Mouse (Mus musculus) kidney, embryonic 14.5 days (tissue): ENCODE results near the gene Man2a1. TPM values are rescaled to one million over a fixed set of nuclear protein-coding genes. Genes with fewer than 3 reads are reported as not detected.

Experiments used
- ATAC-seq: fragments of 200-750 bp; cut with Nextera tagmentation; 2 replicates; pipeline ENCODE4 v1.8.0; 2017; ENCODE audit warnings: moderate number of reproducible peaks, mild to moderate bottlenecking, moderate TSS enrichment, moderate library complexity; ENCODE audit not compliant: low FRiP score, low TSS enrichment
- H3K27ac ChIP-seq: fragments of 300-500 bp; sonication (generic); 2 replicates; pipeline ENCODE4 v1.5.1; 2014; ENCODE audit warnings: low read depth, mild to moderate bottlenecking, low read length, moderate library complexity, mixed read lengths
- H3K27me3 ChIP-seq: fragments of 300-500 bp; sonication (generic); 2 replicates; pipeline ENCODE4 v1.6.1; 2014; ENCODE audit warnings: mild to moderate bottlenecking, low read length; ENCODE audit not compliant: control insufficient read depth, insufficient read depth
- H3K36me3 ChIP-seq: fragments of 300-500 bp; sonication (generic); 2 replicates; pipeline ENCODE4 v1.6.1; 2014; ENCODE audit warnings: low read length, mixed read lengths; ENCODE audit not compliant: control insufficient read depth, insufficient read depth
- H3K4me1 ChIP-seq: fragments of 300-500 bp; sonication (generic); 2 replicates; pipeline ENCODE4 v1.6.1; 2014; ENCODE audit warnings: low read length, mixed read lengths; ENCODE audit not compliant: control insufficient read depth, insufficient read depth
- H3K4me2 ChIP-seq: fragments of 300-500 bp; sonication (generic); replicated peaks from 2 replicates; pipeline ENCODE4 v1.6.1; 2014; ENCODE audit warnings: low read depth, mild to moderate bottlenecking, low read length
- H3K4me3 ChIP-seq: fragments of 300-500 bp; sonication (generic); 2 replicates; pipeline ENCODE4 v1.5.1; 2014; ENCODE audit warnings: mild to moderate bottlenecking, low read length
- H3K9ac ChIP-seq: fragments of 300-500 bp; sonication (generic); 2 replicates; pipeline ENCODE4 v1.6.1; 2014; ENCODE audit warnings: low read depth, mild to moderate bottlenecking, low read length, moderate library complexity
- H3K9me3 ChIP-seq: fragments of 300-500 bp; sonication (generic); 2 replicates; pipeline ENCODE4 v1.6.1; 2016; ENCODE audit warnings: low read length; ENCODE audit not compliant: control insufficient read depth
- WGBS: fragments of 180-500 bp; shearing (Covaris S2); extraction: QIAGEN DNeasy Blood & Tissue Kit; methylation state at CpG from one replicate; pipeline ENCODE4 v1.1.7; 2014; 5-methylcytosine and 5-hydroxymethylcytosine counted together
- polyA plus RNA-seq: library from polyadenylated mRNA; unstranded; fragments of >200 nt; fragmentation: Nextera tagmentation; extraction: Ambion mirVana; gene quantifications from 2 replicates; pipeline ENCODE4 v1.2.1, GENCODE M21; 2014

Gene Man2a1
- polyA plus RNA-seq, 1 experiment from 2014 or later = 12.5 TPM

DNA sequence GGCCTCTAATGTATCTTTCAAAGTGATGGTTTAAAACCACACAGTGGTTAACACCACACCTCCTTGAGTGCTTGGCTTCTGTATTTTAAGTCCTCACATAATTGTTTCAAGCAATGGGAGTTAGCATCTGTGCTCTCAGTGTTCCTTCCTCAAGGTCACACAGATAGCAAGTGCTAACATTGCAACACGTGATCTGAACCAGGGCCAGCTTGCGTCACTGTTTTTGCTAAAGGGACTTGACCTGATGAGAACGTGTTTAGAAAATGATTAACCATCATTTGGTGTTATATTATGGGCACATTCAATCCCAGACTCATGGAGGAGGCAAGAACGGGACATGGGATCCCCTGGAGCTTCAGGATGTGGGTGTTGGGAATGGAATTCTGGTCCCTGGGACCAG, 17.3 kb downstream of the Man2a1 start:
- Histone ChIP-seq H3K9ac (no peak overlapping the region), H3K27me3 (no peaks in the 10 kb centered on the region), H3K9me3 (no peaks in the 10 kb centered on the region), H3K4me1 (0 out of 2 replicates have a peak, but pooled peaks cover 3% of the 10 kb centered on the region), H3K27ac (no peak overlapping the region), H3K4me2 (no peak overlapping the region), H3K36me3 (no peaks in the 10 kb centered on the region; the same call in 1 of the 2 replicates), H3K4me3 (no peak overlapping the region)
- 74% methylated on average over 4 of the region's 4 CpGs for WGBS
- ATAC-seq = no peak

DNA sequence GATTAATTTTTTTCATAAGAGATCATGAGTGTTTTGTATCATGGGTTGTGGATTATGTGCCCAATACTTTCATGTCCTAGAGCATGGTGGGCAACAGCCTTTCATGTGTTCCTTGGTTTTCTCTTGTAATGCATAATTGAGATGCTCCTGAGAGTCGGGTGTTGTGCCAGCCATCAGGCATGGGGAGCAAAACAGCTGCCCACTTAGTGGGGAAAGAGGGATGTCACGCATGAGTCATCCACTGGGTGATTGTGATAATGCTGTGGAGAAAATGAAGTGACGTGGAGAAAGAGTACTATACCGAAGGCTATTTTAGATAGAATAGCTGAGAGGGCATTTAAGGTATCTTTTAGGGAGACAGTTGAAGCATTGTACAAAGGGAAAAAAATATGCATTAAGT, 18.5 kb downstream of the Man2a1 start:
- Histone ChIP-seq H3K4me1 (0 out of 2 replicates have a peak, but pooled peaks cover 3% of the 10 kb centered on the region), H3K9ac (no peak overlapping the region), H3K36me3 (no peaks in the 10 kb centered on the region; the same call in 1 of the 2 replicates), H3K27ac (no peak overlapping the region), H3K9me3 (no peaks in the 10 kb centered on the region), H3K4me2 (no peak overlapping the region), H3K4me3 (no peak overlapping the region), H3K27me3 (no peaks in the 10 kb centered on the region)
- 85% methylated on average over 4 of the region's 4 CpGs for WGBS
- no peak for ATAC-seq

DNA sequence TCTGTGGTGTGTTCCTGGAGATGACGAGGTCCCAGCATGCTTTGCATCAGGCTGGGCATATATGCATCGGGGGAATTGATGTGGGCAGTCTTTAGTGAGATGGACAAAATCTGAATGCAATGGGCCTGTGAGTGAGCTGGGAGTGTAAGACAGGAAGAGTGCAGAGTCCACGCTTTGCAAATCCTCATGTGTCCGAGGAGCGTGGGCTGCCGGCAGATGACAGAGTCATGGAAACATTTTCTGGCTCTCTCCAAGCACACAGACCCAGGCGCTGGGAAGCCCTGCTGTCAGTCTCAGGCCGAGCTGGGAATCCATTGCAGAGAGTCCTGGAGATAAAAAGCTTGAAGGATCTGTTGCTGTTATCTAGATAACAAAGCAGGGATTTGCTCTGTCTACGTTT, 19.6 kb downstream of the Man2a1 start:
- Histone ChIP-seq H3K4me2 (no peak overlapping the region), H3K4me3 (no peak overlapping the region), H3K9ac (no peak overlapping the region), H3K9me3 (no peaks in the 10 kb centered on the region), H3K27ac (no peak overlapping the region), H3K27me3 (no peaks in the 10 kb centered on the region), H3K4me1 (0 out of 2 replicates have a peak, but pooled peaks cover 6% of the 10 kb centered on the region), H3K36me3 (no peaks in the 10 kb centered on the region; the same call in 1 of the 2 replicates)
- WGBS = 81% methylated on average over 9 of the region's 9 CpGs
- no peak for ATAC-seq

- Histone ChIP-seq H3K27ac (no peak overlapping the region), H3K4me1 (0 out of 2 replicates have a peak, but pooled peaks cover 6% of the 10 kb centered on the region)
- peak; percentile 50; the same call in 1 of the 2 replicates for ATAC-seq
Measured at GRCm38 (mm10) chr17:64620627-64621026, 20.1 kb downstream of the Man2a1 start.

DNA sequence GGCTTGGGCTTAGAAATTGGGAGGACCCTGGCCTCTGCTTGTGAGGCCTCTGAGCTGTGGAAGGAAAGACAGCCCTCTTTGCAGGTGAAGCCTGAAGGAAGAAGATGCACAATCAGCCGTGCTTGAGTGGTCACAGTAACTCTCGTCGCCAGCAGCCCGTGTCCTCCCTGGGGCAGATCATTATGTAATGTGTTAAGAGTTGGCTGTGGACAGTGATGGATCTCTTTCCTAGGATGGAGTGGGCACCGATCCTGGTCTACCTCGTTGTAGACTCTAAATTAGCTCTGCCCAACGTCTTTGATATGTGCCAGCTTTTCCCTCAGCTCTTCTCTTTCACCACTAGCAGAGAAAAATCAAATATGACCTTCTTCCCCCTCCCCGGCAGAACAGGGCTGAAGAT, 20.7 kb downstream of the Man2a1 start:
- ATAC-seq = peak; percentile 76
- H3K27ac ChIP-seq = no peak overlapping the region
- no peaks in the 10 kb centered on the region for H3K9me3 ChIP-seq
- no peaks in the 10 kb centered on the region for H3K27me3 ChIP-seq
- 38% methylated on average over 8 of the region's 8 CpGs for WGBS
- H3K9ac ChIP-seq = no peak overlapping the region
- no peak overlapping the region for H3K4me3 ChIP-seq
- H3K4me1 ChIP-seq = 0 out of 2 replicates have a peak, but pooled peaks cover 6% of the 10 kb centered on the region
- no peak overlapping the region for H3K4me2 ChIP-seq
- H3K36me3 ChIP-seq = peaks cover 4% of the 10 kb centered on the region; the same call in 1 of the 2 replicates

More at GRCm38 (mm10) chr17:64620627-64621026, 20.1 kb downstream of the Man2a1 start:
- Histone ChIP-seq H3K36me3 (peaks cover 4% of the 10 kb centered on the region; the same call in 1 of the 2 replicates), H3K9ac (no peak overlapping the region), H3K9me3 (no peaks in the 10 kb centered on the region), H3K4me3 (no peak overlapping the region), H3K4me2 (no peak overlapping the region), H3K27me3 (no peaks in the 10 kb centered on the region)
- 77% methylated on average over 3 of the region's 3 CpGs for WGBS

DNA sequence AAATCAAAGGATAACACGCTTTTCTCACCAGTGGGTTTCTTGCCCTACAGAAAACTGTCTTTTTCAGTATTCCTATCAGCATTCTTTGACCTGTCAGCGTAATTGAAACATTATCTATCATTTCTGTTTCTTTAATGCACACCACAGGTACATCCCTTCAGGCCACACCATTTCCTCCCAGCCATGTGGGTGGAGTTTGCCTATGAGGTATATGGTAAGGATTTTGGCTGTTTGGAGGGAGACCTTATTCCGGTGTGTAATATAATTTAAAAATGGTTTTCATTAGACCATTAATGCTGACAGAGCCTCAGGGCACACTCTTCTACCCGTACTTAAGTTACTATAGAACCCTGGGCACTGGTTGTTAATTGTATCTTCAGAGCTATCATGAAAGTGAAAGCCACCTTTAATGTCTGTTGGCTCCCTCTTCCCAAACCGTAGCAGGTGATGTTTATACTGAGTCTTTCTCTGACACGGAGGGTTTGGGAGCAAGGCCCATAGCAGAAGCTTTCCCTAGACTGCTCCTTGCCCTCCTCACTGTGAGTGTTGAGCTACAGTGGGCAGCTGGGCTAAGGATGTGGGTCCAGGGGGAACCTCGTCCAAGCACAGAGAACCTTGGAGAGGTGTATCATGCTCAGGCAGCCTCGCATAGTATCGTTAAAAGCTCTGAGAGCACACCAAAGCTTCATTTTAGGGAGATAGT, 21.3 kb downstream of the Man2a1 start:
- H3K9me3 ChIP-seq = no peaks in the 10 kb centered on the region
- H3K27ac ChIP-seq = no peak overlapping the region
- ATAC-seq = no peak
- H3K4me1 ChIP-seq = 0 out of 2 replicates have a peak, but pooled peaks cover 6% of the 10 kb centered on the region
- H3K27me3 ChIP-seq = no peaks in the 10 kb centered on the region
- H3K4me3 ChIP-seq = no peak overlapping the region
- H3K4me2 ChIP-seq = no peak overlapping the region
- peaks cover 8% of the 10 kb centered on the region; the same call in 1 of the 2 replicates for H3K36me3 ChIP-seq
- 78% methylated on average over 9 of the region's 9 CpGs for WGBS
- no peak overlapping the region for H3K9ac ChIP-seq

DNA sequence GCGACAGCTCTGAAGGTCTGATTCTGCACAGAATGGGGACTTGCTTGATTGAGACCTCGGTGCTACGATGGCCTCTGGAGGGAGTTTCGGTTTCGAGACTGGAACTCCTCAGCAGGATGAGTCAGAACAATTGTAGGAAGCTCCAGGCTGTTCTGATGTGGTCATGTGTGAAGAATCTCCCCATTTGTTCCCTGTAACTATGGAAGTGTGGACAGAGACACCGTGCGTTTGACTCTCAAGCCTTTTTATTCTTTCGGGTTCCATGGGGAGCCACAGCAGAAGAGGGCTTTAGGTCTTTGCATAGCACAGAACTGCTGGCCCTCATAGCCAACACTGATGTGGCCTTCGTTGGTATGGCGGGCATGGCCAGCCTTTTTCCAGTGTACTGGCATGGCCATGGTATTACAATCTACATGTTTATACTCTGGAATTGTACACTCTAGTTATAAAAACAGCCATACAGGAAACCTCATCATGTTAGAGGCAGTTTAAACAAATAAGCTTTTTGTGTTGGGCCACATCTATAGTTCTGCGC, 21.9 kb downstream of the Man2a1 start:
- Histone ChIP-seq H3K27me3 (no peaks in the 10 kb centered on the region), H3K4me1 (0 out of 2 replicates have a peak, but pooled peaks cover 6% of the 10 kb centered on the region), H3K4me2 (no peak overlapping the region), H3K27ac (no peak overlapping the region), H3K9me3 (no peaks in the 10 kb centered on the region), H3K36me3 (peaks cover 11% of the 10 kb centered on the region; the same call in 1 of the 2 replicates), H3K9ac (no peak overlapping the region), H3K4me3 (no peak overlapping the region)
- ATAC-seq = no peak
- 80% methylated on average over 11 of the region's 11 CpGs for WGBS

DNA sequence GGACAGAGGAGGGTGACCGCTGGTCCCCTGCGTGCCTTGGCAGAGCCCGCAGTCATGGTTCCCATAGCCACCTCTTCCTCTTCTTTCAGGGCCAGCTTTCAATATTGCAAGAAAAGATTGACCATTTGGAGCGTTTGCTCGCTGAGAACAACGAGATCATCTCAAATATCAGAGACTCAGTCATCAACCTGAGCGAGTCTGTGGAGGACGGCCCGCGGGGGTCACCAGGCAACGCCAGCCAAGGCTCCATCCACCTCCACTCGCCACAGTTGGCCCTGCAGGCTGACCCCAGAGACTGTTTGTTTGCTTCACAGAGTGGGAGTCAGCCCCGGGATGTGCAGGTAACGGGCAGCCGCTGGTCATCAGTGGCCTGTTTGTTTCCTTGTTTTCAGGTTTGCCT, 23.9 kb downstream of the Man2a1 start:
- Histone ChIP-seq H3K27ac (no peak overlapping the region), H3K4me2 (no peak overlapping the region), H3K9me3 (no peaks in the 10 kb centered on the region), H3K4me3 (no peak overlapping the region), H3K4me1 (0 out of 2 replicates have a peak, but pooled peaks cover 6% of the 10 kb centered on the region), H3K27me3 (no peaks in the 10 kb centered on the region), H3K36me3 (peaks cover 11% of the 10 kb centered on the region; the same call in 1 of the 2 replicates), H3K9ac (no peak overlapping the region)
- no peak for ATAC-seq
- 60% methylated on average over 15 of the region's 15 CpGs for WGBS

DNA sequence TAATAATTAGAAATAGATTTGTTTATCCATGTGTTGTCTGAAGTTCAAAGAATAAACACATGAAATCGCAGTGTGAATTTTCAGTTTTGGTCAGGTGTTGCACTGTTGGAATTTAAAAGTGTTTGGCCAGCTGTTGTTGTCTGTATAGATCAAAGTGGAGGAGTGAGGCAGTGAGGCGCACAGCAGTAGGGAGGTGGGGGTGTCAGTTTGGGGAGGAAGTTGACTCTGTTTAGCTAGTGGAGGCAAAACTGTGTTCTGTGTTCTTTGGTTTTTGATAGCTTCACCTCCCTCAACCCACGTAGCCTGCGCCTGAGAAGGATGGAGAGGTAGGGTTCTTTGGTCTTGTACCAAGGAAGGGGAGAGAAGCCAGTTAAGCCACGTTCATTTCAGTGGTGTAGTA, 28.3 kb downstream of the Man2a1 start:
- no peak overlapping the region for H3K27ac ChIP-seq
- no peak for ATAC-seq

More for the DNA sequence above, 28.3 kb downstream of the Man2a1 start:
- no peak overlapping the region for H3K9ac ChIP-seq
- WGBS = 31% methylated on average over 5 of the region's 5 CpGs
- H3K4me2 ChIP-seq = no peak overlapping the region
- peaks cover 18% of the 10 kb centered on the region; the same call in 1 of the 2 replicates for H3K36me3 ChIP-seq
- no peaks in the 10 kb centered on the region for H3K27me3 ChIP-seq
- H3K4me1 ChIP-seq = 0 out of 2 replicates have a peak, but pooled peaks cover 3% of the 10 kb centered on the region
- no peaks in the 10 kb centered on the region for H3K9me3 ChIP-seq
- H3K4me3 ChIP-seq = no peak overlapping the region
